Mouse (Mus musculus): ENCODE data around the gene Ascl2.

GRCm38 (mm10) chr7:142987718-142988117, 18.7 kb upstream of the Ascl2 start:
- TF ChIP-seq POLR2A (IDR thresholded peaks at IDR 0.05; ENCODE audit: low read depth, low read length) (no peak), CTCF (conservative IDR thresholded peaks at IDR 0.05; ENCODE audit: insufficient read depth, insufficient read length, low read depth, low read length) (no peak)
